In the genomic region with DNA sequence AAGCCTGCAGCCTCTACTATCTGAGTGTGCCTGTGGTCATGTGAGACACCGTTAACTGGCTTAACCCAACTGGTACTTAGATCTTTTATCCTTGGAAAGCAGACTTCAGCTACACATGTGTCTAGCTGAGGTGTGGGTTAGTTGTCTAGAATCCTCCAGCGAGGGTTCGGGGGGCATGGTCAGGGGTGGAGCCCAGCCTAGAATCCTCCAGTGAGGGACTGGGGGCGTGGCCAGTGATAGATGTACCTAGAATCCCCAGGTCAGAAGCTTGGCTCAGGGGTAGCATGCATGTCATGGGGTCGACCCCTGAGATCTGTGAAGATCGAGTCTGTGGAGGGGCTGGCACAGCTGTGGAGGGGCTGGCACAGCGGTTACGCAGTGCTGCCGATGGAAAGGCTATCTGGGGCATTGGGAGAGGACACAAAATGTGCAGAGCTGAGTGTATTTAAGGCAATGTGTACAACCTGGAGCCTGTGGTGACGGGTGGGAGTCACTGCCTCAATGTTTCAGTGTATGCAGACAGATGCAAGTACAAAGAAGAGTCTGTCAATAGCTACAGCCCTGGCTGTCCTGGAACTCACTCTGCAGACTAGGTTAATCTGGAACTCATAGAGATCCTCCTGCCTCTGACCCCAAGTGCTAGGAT, we compare ENCODE assay signal across 13 mouse cellular contexts. TPM values are rescaled to one million over a fixed set of nuclear protein-coding genes. Genes with fewer than 3 reads are reported as not detected.
"Had no signal": no experiment of that assay in that cellular context is flagged by ENCODE, and none has a peak within 500 bp of the region (broad histone marks: within the 10 kb centered on the region; RNA-seq: fewer than 3 reads in every experiment).

No protein-coding gene starts in this region.

- H3K27ac ChIP-seq: limb, embryonic 15.5 days; liver, embryonic 14.5 days; midbrain, embryonic 13.5 days; neural tube, embryonic 15.5 days had no signal

- ATAC-seq: midbrain, embryonic 13.5 days had no signal

- H3K9me3 ChIP-seq: limb, embryonic 15.5 days; midbrain, embryonic 13.5 days; neural tube, embryonic 15.5 days had no signal

- H3K4me2 ChIP-seq: limb, embryonic 15.5 days; midbrain, embryonic 13.5 days; neural tube, embryonic 15.5 days had no signal

- H3K4me3 ChIP-seq: limb, embryonic 15.5 days; midbrain, embryonic 13.5 days; neural tube, embryonic 15.5 days had no signal

- DNase-seq: kidney, adult 2 months; layer of hippocampus, adult 9-11 months; layer of hippocampus, postnatal 36 days; lung, adult 18-20 months; right cerebral cortex, adult 18-20 months; right cerebral cortex, postnatal 4 days; spleen, adult 18-20 months had no signal

- H3K27me3 ChIP-seq: limb, embryonic 15.5 days; midbrain, embryonic 13.5 days; neural tube, embryonic 15.5 days had no signal

- H3K9ac ChIP-seq: limb, embryonic 15.5 days; liver, embryonic 14.5 days; midbrain, embryonic 13.5 days; neural tube, embryonic 15.5 days had no signal

- H3K4me1 ChIP-seq: limb, embryonic 15.5 days had no signal

RNA-seq across cellular contexts. Expression of gene Lrg1, which starts 51.7 kb away (rescaled TPM):
- polyA plus RNA-seq: neural tube, embryonic 11.5 days; stomach, embryonic 14.5 days had no signal
